Mouse (Mus musculus): ENCODE measurements around the gene Kcnk18.

The Kcnk18 gene

GRCm38 (mm10) chr19:59282001-59282400 lies 63.0 kb downstream of the Kcnk18 start:
- in situ Hi-C loops (cut with MboI, MseI), result no loop called here
